Mouse (Mus musculus) liver, embryonic 11.5 days (tissue): ENCODE results near the gene Prss34. TPM values are rescaled to one million over a fixed set of nuclear protein-coding genes. Genes with fewer than 3 reads are reported as not detected.

Experiments
- ATAC-seq: fragments of 200-750 bp; cut with Nextera tagmentation; replicated peaks from 2 replicates; pipeline ENCODE4 v1.8.0; 2017; ENCODE audit warnings: moderate number of reproducible peaks, mild to moderate bottlenecking, moderate TSS enrichment, moderate library complexity; ENCODE audit not compliant: low FRiP score
- DNase-seq: peaks from one replicate; pipeline ENCODE4 v3.0.0-alpha.2; 2017; ENCODE audit warnings: low spot score
- H3K27ac ChIP-seq: fragments of 300-500 bp; sonication (generic); 2 replicates; pipeline ENCODE4 v1.5.1; 2014; ENCODE audit warnings: mild to moderate bottlenecking, low read depth, low read length, control low read depth
- H3K27me3 ChIP-seq: fragments of 300-500 bp; sonication (generic); replicated peaks from 2 replicates; pipeline ENCODE4 v1.6.1; 2014; ENCODE audit warnings: low read length, mixed read lengths; ENCODE audit not compliant: control insufficient read depth, insufficient read depth
- H3K36me3 ChIP-seq: fragments of 300-500 bp; sonication (generic); 2 replicates; pipeline ENCODE4 v1.6.1; 2014; ENCODE audit warnings: mild to moderate bottlenecking, low read length, moderate library complexity, mixed read lengths; ENCODE audit not compliant: control insufficient read depth, insufficient read depth
- H3K4me1 ChIP-seq: fragments of 300-500 bp; sonication (generic); replicated peaks from 2 replicates; pipeline ENCODE4 v1.6.1; 2014; ENCODE audit warnings: low read length, mixed read lengths; ENCODE audit not compliant: control insufficient read depth, insufficient read depth
- H3K4me2 ChIP-seq: fragments of 300-500 bp; sonication (generic); 2 replicates; pipeline ENCODE4 v1.6.1; 2014; ENCODE audit warnings: mild to moderate bottlenecking, control low read depth, moderate library complexity
- H3K4me3 ChIP-seq: fragments of 300-500 bp; sonication (generic); 2 replicates; pipeline ENCODE4 v1.5.1; 2014; ENCODE audit warnings: low read depth, low read length, control low read depth
- H3K9ac ChIP-seq: fragments of 300-500 bp; sonication (generic); 2 replicates; pipeline ENCODE4 v1.6.1; 2014; ENCODE audit warnings: low read depth, low read length, control low read depth
- H3K9me3 ChIP-seq: fragments of 300-500 bp; sonication (generic); 2 replicates; pipeline ENCODE4 v1.6.1; 2016; ENCODE audit warnings: low read length, inconsistent platforms, mixed read lengths; ENCODE audit not compliant: control insufficient read depth
- WGBS: fragments of 180-500 bp; shearing (Covaris S2); extraction: QIAGEN DNeasy Blood & Tissue Kit; methylation state at CpG from one replicate; pipeline ENCODE4 v1.1.7; 2014; 5-methylcytosine and 5-hydroxymethylcytosine counted together
- polyA plus RNA-seq: library from polyadenylated mRNA; unstranded; fragments of >200 nt; fragmentation: Nextera tagmentation; extraction: Ambion mirVana; gene quantifications from 2 replicates; pipeline ENCODE4 v1.2.1, GENCODE M21; 2014

Prss34 gene
- polyA plus RNA-seq, result not detected in 2 replicates

- Histone ChIP-seq H3K4me1 (no peaks in the 10 kb centered on the region), H3K36me3 (no peaks in the 10 kb centered on the region), H3K27me3 (peaks cover 3% of the 10 kb centered on the region; the same call in 1 of the 2 replicates), H3K27ac (no peak within 1 kb of the TSS), H3K4me3 (no peak within 1 kb of the TSS), H3K9ac (no peak within 1 kb of the TSS), H3K9me3 (no peaks in the 10 kb centered on the region), H3K4me2 (no peak within 1 kb of the TSS)
- no peak for ATAC-seq
- 73% methylated on average over 5 of the region's 5 CpGs for WGBS
- DNase-seq, result no peak
Measured at GRCm38 (mm10) chr17:25298094-25298493, at the start of gene Prss34. Prss34 (plus strand) TSS chr17:25298394.

- H3K4me1 ChIP-seq, result no peaks in the 10 kb centered on the region
- no peak overlapping the region for H3K4me2 ChIP-seq
- no peak for DNase-seq
- no peak overlapping the region for H3K9ac ChIP-seq
- H3K9me3 ChIP-seq, result no peaks in the 10 kb centered on the region
- H3K27ac ChIP-seq, result no peak overlapping the region
- H3K4me3 ChIP-seq, result no peak overlapping the region
- H3K36me3 ChIP-seq, result no peaks in the 10 kb centered on the region
- H3K27me3 ChIP-seq, result peaks cover 25% of the 10 kb centered on the region
- no peak for ATAC-seq
- WGBS, result 75% methylated on average over 8 of the region's 8 CpGs
Measured at GRCm38 (mm10) chr17:25250181-25250835, 47.9 kb upstream of the Prss34 start.

- H3K9ac ChIP-seq, result no peak overlapping the region
- ATAC-seq, result no peak
- DNase-seq, result no peak
- peaks cover 36% of the 10 kb centered on the region for H3K27me3 ChIP-seq
- 51% methylated on average over 3 of the region's 3 CpGs for WGBS
- no peak overlapping the region for H3K27ac ChIP-seq
- H3K4me2 ChIP-seq, result no peak overlapping the region
- H3K4me3 ChIP-seq, result no peak overlapping the region
- H3K36me3 ChIP-seq, result no peaks in the 10 kb centered on the region
- no peaks in the 10 kb centered on the region for H3K9me3 ChIP-seq
- H3K4me1 ChIP-seq, result peaks cover 5% of the 10 kb centered on the region
Measured at GRCm38 (mm10) chr17:25252643-25253042, 45.6 kb upstream of the Prss34 start.

- no peak for DNase-seq
- H3K9ac ChIP-seq, result no peak overlapping the region
- peaks cover 5% of the 10 kb centered on the region for H3K4me1 ChIP-seq
- H3K9me3 ChIP-seq, result no peaks in the 10 kb centered on the region
- no peak overlapping the region for H3K4me3 ChIP-seq
- peaks cover 36% of the 10 kb centered on the region for H3K27me3 ChIP-seq
- ATAC-seq, result no peak
- no peak overlapping the region for H3K4me2 ChIP-seq
- WGBS, result 43% methylated on average over 10 of the region's 10 CpGs
- H3K36me3 ChIP-seq, result no peaks in the 10 kb centered on the region
- H3K27ac ChIP-seq, result no peak overlapping the region
Measured at GRCm38 (mm10) chr17:25253760-25254159, 44.4 kb upstream of the Prss34 start.

- Histone ChIP-seq H3K9me3 (no peaks in the 10 kb centered on the region), H3K27me3 (peaks cover 36% of the 10 kb centered on the region), H3K4me2 (no peak overlapping the region), H3K9ac (no peak overlapping the region), H3K4me1 (peaks cover 5% of the 10 kb centered on the region), H3K27ac (no peak overlapping the region), H3K36me3 (no peaks in the 10 kb centered on the region; the same call in 1 of the 2 replicates), H3K4me3 (no peak overlapping the region)
- WGBS, result 57% methylated on average over 2 of the region's 2 CpGs
- ATAC-seq (no peak), DNase-seq (no peak)
Measured at GRCm38 (mm10) chr17:25255110-25255509, 43.1 kb upstream of the Prss34 start.

- Histone ChIP-seq H3K9me3 (no peaks in the 10 kb centered on the region), H3K27ac (no peak within 1 kb of the TSS; the same call in 1 of the 2 replicates), H3K4me2 (peak within 1 kb of the TSS; percentile 69), H3K4me1 (peaks cover 5% of the 10 kb centered on the region), H3K9ac (0 out of 2 replicates have a peak within 1 kb of the TSS, but pooled peaks have one; percentile 26), H3K27me3 (peaks cover 36% of the 10 kb centered on the region), H3K36me3 (no peaks in the 10 kb centered on the region; the same call in 1 of the 2 replicates), H3K4me3 (peak within 1 kb of the TSS; percentile 39)
- peak; percentile 58 for DNase-seq
- 6% methylated on average over 33 of the region's 35 CpGs for WGBS
- ATAC-seq, result peak; percentile 30
Measured at GRCm38 (mm10) chr17:25256140-25256754, 41.9 kb upstream of the Prss34 start, which contains the start of gene Baiap3. Baiap3 (minus strand) TSS chr17:25256364.

GRCm38 (mm10) chr17:25257804-25258261, 40.4 kb upstream of the Prss34 start:
- Histone ChIP-seq H3K9me3 (no peaks in the 10 kb centered on the region), H3K4me2 (no peak overlapping the region), H3K27ac (no peak overlapping the region), H3K4me1 (peaks cover 5% of the 10 kb centered on the region), H3K36me3 (peaks cover 6% of the 10 kb centered on the region), H3K27me3 (peaks cover 33% of the 10 kb centered on the region), H3K9ac (no peak overlapping the region), H3K4me3 (no peak overlapping the region)
- ATAC-seq, result no peak
- DNase-seq, result no peak
- 45% methylated on average over 6 of the region's 6 CpGs for WGBS

GRCm38 (mm10) chr17:25264453-25264852, 33.7 kb upstream of the Prss34 start:
- H3K36me3 ChIP-seq, result peaks cover 68% of the 10 kb centered on the region
- 72% methylated on average over 3 of the region's 3 CpGs for whole genome bisulfite sequencing
- H3K4me2 ChIP-seq, result no peak overlapping the region
- no peaks in the 10 kb centered on the region for H3K4me1 ChIP-seq
- no peak overlapping the region for H3K9ac ChIP-seq
- ATAC-seq, result no peak
- no peak overlapping the region for H3K4me3 ChIP-seq
- DNase-seq, result no peak
- H3K27me3 ChIP-seq, result no peaks in the 10 kb centered on the region
- H3K9me3 ChIP-seq, result no peaks in the 10 kb centered on the region
- no peak overlapping the region for H3K27ac ChIP-seq
